ENCODE assay signal across 26 mouse cellular contexts in genomic region chr13:36500370-36500905, GRCm38 (mm10).
DNase-seq lines count a peak whose midpoint lies in the region; ATAC-seq and TF ChIP-seq lines count a peak whose summit lies in the region.
"Had no signal": no experiment of that assay in that cellular context is flagged by ENCODE, and none has a peak within 500 bp of the region (broad histone marks: within the 10 kb centered on the region; RNA-seq: fewer than 3 reads in every experiment).

No protein-coding gene starts in this region.

- no peak overlapping the region for H3K9ac ChIP-seq in kidney, embryonic 16.5 days (replicated peaks; ENCODE audit: low read length)
- H3K9ac ChIP-seq in intestine, postnatal 0 days (ENCODE audit: low read depth, low read length) = no peak overlapping the region
- H3K9ac ChIP-seq in liver, embryonic 12.5 days = no peak overlapping the region
- H3K9ac ChIP-seq: embryonic facial prominence, embryonic 12.5 days; embryonic facial prominence, embryonic 15.5 days; forebrain, embryonic 13.5 days; forebrain, postnatal 0 days; hindbrain, embryonic 12.5 days; hindbrain, embryonic 15.5 days had no signal

- no peak overlapping the region for H3K4me3 ChIP-seq in kidney, embryonic 16.5 days (ENCODE audit: low read length)
- no peak overlapping the region for H3K4me3 ChIP-seq in intestine, postnatal 0 days (ENCODE audit: low read depth, low read length)
- H3K4me3 ChIP-seq in liver, embryonic 12.5 days = no peak overlapping the region
- H3K4me3 ChIP-seq: embryonic facial prominence, embryonic 12.5 days; embryonic facial prominence, embryonic 15.5 days; forebrain, embryonic 13.5 days; gastrocnemius, adult 2 months; hindbrain, embryonic 12.5 days; hindbrain, embryonic 15.5 days had no signal

- H3K27me3 ChIP-seq in kidney, embryonic 16.5 days (ENCODE audit: insufficient read depth, low read length) = no peaks in the 10 kb centered on the region
- H3K27me3 ChIP-seq in intestine, postnatal 0 days (replicated peaks; ENCODE audit: control insufficient read depth, insufficient read depth, low read length) = no peaks in the 10 kb centered on the region
- H3K27me3 ChIP-seq in liver, embryonic 12.5 days (replicated peaks) = no peaks in the 10 kb centered on the region
- H3K27me3 ChIP-seq: CH12.LX; embryonic facial prominence, embryonic 12.5 days; embryonic facial prominence, embryonic 15.5 days; forebrain, embryonic 13.5 days; hindbrain, embryonic 12.5 days; hindbrain, embryonic 15.5 days; Patski had no signal

- TF ChIP-seq CTCF in intestine, postnatal 0 days (IDR thresholded peaks at IDR 0.05; ENCODE audit: low read depth) = no peak

- no peak overlapping the region for H3K27ac ChIP-seq in kidney, embryonic 16.5 days (ENCODE audit: low read length)
- no peak overlapping the region for H3K27ac ChIP-seq in intestine, postnatal 0 days (ENCODE audit: low read depth, low read length)
- no peak overlapping the region for H3K27ac ChIP-seq in liver, embryonic 12.5 days
- H3K27ac ChIP-seq: embryonic facial prominence, embryonic 12.5 days; embryonic facial prominence, embryonic 15.5 days; forebrain, embryonic 13.5 days; gastrocnemius, adult 2 months; hindbrain, embryonic 12.5 days; hindbrain, embryonic 15.5 days had no signal

- no peaks in the 10 kb centered on the region for H3K9me3 ChIP-seq in kidney, embryonic 16.5 days (ENCODE audit: low read length)
- H3K9me3 ChIP-seq in intestine, postnatal 0 days (ENCODE audit: control insufficient read depth) = no peaks in the 10 kb centered on the region
- H3K9me3 ChIP-seq in liver, embryonic 12.5 days (replicated peaks) = no peaks in the 10 kb centered on the region
- H3K9me3 ChIP-seq: embryonic facial prominence, embryonic 12.5 days; embryonic facial prominence, embryonic 15.5 days; forebrain, embryonic 13.5 days; G1E; hindbrain, embryonic 12.5 days; hindbrain, embryonic 15.5 days had no signal

- no peak overlapping the region for H3K4me2 ChIP-seq in kidney, embryonic 16.5 days (replicated peaks; ENCODE audit: low read depth, low read length)
- H3K4me2 ChIP-seq in intestine, postnatal 0 days (replicated peaks; ENCODE audit: low read depth) = no peak overlapping the region
- no peak overlapping the region for H3K4me2 ChIP-seq in liver, embryonic 12.5 days
- H3K4me2 ChIP-seq: embryonic facial prominence, embryonic 12.5 days; embryonic facial prominence, embryonic 15.5 days; forebrain, embryonic 13.5 days; heart, embryonic 11.5 days; hindbrain, embryonic 12.5 days; hindbrain, embryonic 15.5 days had no signal

- no peaks in the 10 kb centered on the region for H3K36me3 ChIP-seq in kidney, embryonic 16.5 days (ENCODE audit: insufficient read depth, low read length)
- no peaks in the 10 kb centered on the region for H3K36me3 ChIP-seq in intestine, postnatal 0 days (ENCODE audit: control insufficient read depth, insufficient read depth)
- no peaks in the 10 kb centered on the region for H3K36me3 ChIP-seq in liver, embryonic 12.5 days
- H3K36me3 ChIP-seq: embryonic facial prominence, embryonic 12.5 days; embryonic facial prominence, embryonic 15.5 days; hindbrain, embryonic 12.5 days; hindbrain, embryonic 15.5 days had no signal

- peak; percentile 74; the same call in 1 of the 2 replicates for ATAC-seq in kidney, embryonic 16.5 days (ENCODE audit: low FRiP score, low TSS enrichment)
- ATAC-seq in intestine, postnatal 0 days = no peak
- ATAC-seq in liver, embryonic 12.5 days = no peak
- ATAC-seq: forebrain, embryonic 13.5 days; forebrain, postnatal 0 days; Patski had no signal

- DNase-seq in kidney, adult 11 months = peak; percentile 23
- no peak for DNase-seq in kidney, adult 18-20 months
- peak; percentile 75 for DNase-seq in kidney, adult 9 months
- DNase-seq in kidney, postnatal 36 days = peak; percentile 24 to 43
- DNase-seq: adrenal gland, postnatal 10 days; adrenal gland, postnatal 36 days; B cell, adult 2 months; cerebellum, adult 18-20 months; cerebellum, adult 9-10 months; cerebellum, postnatal 14 days; forebrain, postnatal 0 days; gastrocnemius, adult 2 months; gastrocnemius, postnatal 14 days; heart, adult 11 months had no signal

- H3K4me1 ChIP-seq in kidney, embryonic 16.5 days (ENCODE audit: insufficient read depth, low read length) = 0 out of 2 replicates have a peak, but pooled peaks cover 5% of the 10 kb centered on the region
- H3K4me1 ChIP-seq in intestine, postnatal 0 days (replicated peaks; ENCODE audit: control insufficient read depth, insufficient read depth, low read length) = no peaks in the 10 kb centered on the region
- no peaks in the 10 kb centered on the region for H3K4me1 ChIP-seq in liver, embryonic 12.5 days
- H3K4me1 ChIP-seq: embryonic facial prominence, embryonic 12.5 days; embryonic facial prominence, embryonic 15.5 days; hindbrain, embryonic 15.5 days had no signal

- 49% methylated on average over 4 of the region's 4 CpGs for WGBS in kidney, embryonic 16.5 days
- WGBS in intestine, postnatal 0 days = 78% methylated on average over 4 of the region's 4 CpGs
- WGBS in liver, embryonic 12.5 days (ENCODE audit: insufficient replicate concordance) = 72% methylated on average over 4 of the region's 4 CpGs
